Comparison of ENCODE assay signal across 8 mouse cellular contexts in the genomic region with DNA sequence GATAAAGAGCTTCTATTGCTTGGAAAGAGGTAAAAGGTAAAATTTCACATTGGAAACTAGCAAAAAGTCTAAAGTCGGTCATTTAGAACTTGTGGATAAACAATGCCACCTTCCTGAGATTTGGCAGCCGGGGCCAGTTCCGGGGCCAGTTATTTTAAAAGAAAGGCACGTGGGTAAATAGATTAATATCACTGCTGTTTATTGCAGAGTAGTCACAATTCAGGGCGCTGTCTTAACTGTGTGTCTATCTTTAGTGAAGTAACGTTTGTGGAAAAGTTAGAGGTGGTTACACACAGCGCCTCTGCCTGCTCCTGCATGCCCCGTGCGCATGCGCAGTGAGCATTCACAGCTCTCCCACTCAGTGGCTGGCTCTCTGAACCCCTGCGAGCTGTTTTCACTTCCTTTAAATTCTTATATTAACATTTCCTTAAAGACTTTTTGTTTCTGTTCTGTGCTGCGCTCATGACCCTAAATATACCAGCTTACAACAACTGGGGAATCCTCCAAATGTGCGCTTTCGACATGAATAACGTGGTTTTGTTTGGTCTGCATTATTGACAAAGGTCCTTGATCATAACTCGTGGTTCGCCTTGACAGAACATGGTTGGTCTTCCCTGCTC. TPM values are rescaled to one million over a fixed set of nuclear protein-coding genes. Genes with fewer than 3 reads are reported as not detected.
DNase-seq lines count a peak whose midpoint lies in the region; ATAC-seq and TF ChIP-seq lines count a peak whose summit lies in the region.

No protein-coding gene starts in this region.

- peak; percentile 32; the same call in 1 of the 2 replicates for TF ChIP-seq POLR2A in CH12.LX (IDR thresholded peaks at IDR 0.05; ENCODE audit: low read depth, low read length)

- 80% methylated on average over 17 of the region's 17 CpGs for WGBS in forebrain, postnatal 0 days
- WGBS in forebrain, embryonic 10.5 days, result 89% methylated on average over 17 of the region's 17 CpGs
- 73% methylated on average over 17 of the region's 17 CpGs for WGBS in heart, embryonic 10.5 days
- 64% methylated on average over 17 of the region's 17 CpGs for WGBS in liver, embryonic 11.5 days
- WGBS in midbrain, embryonic 11.5 days, result 87% methylated on average over 17 of the region's 17 CpGs

- DNase-seq in forebrain, postnatal 0 days, result no peak
- DNase-seq in forebrain, embryonic 10.5 days (ENCODE audit: extremely low spot score, low spot score), result no peak
- peak; percentile 98 for DNase-seq in CH12.LX (ENCODE audit: extremely low read depth)
- no peak for DNase-seq in heart, embryonic 10.5 days (ENCODE audit: low spot score)
- DNase-seq in liver, embryonic 11.5 days (ENCODE audit: low spot score), result no peak
- DNase-seq in right cerebral cortex, postnatal 10 days (ENCODE audit: low spot score in 2 of 2), result peak; percentile 36 to 42
- DNase-seq in urinary bladder, adult 2 months (ENCODE audit: low spot score), result peak; percentile 40
- DNase-seq in midbrain, embryonic 11.5 days (ENCODE audit: low spot score, missing footprints), result no peak

- no peaks in the 10 kb centered on the region for H3K9me3 ChIP-seq in forebrain, postnatal 0 days (ENCODE audit: low read length)
- H3K9me3 ChIP-seq in forebrain, embryonic 10.5 days, result no peaks in the 10 kb centered on the region
- no peaks in the 10 kb centered on the region for H3K9me3 ChIP-seq in CH12.LX (replicated peaks; ENCODE audit: low read length)
- H3K9me3 ChIP-seq in heart, embryonic 10.5 days, result no peaks in the 10 kb centered on the region
- no peaks in the 10 kb centered on the region for H3K9me3 ChIP-seq in liver, embryonic 11.5 days (ENCODE audit: control insufficient read depth, low read length)
- H3K9me3 ChIP-seq in midbrain, embryonic 11.5 days (ENCODE audit: control insufficient read depth, low read length), result no peaks in the 10 kb centered on the region

- peak; percentile 7 for TF ChIP-seq RAD21 in CH12.LX (IDR thresholded peaks at IDR 0.05; ENCODE audit: low read depth, low read length)

- peak; percentile 93 for TF ChIP-seq EP300 in CH12.LX (IDR thresholded peaks at IDR 0.05; ENCODE audit: low read length)

- no peaks in the 10 kb centered on the region; the same call in 1 of the 2 replicates for H3K79me2 ChIP-seq in CH12.LX (replicated peaks; ENCODE audit: control insufficient read depth, extremely low read depth, insufficient read depth, poor library complexity, severe bottlenecking)

- peak; percentile 27; the same call in 1 of the 2 replicates for ATAC-seq in forebrain, postnatal 0 days
- ATAC-seq in liver, embryonic 11.5 days (replicated peaks; ENCODE audit: low FRiP score), result 0 out of 2 replicates have a peak, but pooled peaks have one; percentile 48
- ATAC-seq in midbrain, embryonic 11.5 days (ENCODE audit: low FRiP score), result no peak

- no peaks in the 10 kb centered on the region for H3K36me3 ChIP-seq in forebrain, postnatal 0 days (ENCODE audit: insufficient read depth)
- peaks cover 39% of the 10 kb centered on the region for H3K36me3 ChIP-seq in forebrain, embryonic 10.5 days (replicated peaks)
- peaks cover 0 to 30% of the 10 kb centered on the region in 2 experiments for H3K36me3 ChIP-seq in CH12.LX (replicated peaks in 1 of 2; ENCODE audit: control insufficient read depth in 1 of 2, insufficient read depth in 1 of 2, low read length in 1 of 2)
- peaks cover 3% of the 10 kb centered on the region; the same call in 1 of the 2 replicates for H3K36me3 ChIP-seq in heart, embryonic 10.5 days
- H3K36me3 ChIP-seq in liver, embryonic 11.5 days (ENCODE audit: control insufficient read depth, insufficient read depth, low read length), result 0 out of 2 replicates have a peak, but pooled peaks cover 2% of the 10 kb centered on the region
- H3K36me3 ChIP-seq in midbrain, embryonic 11.5 days (ENCODE audit: control insufficient read depth, insufficient read depth, low read length), result no peaks in the 10 kb centered on the region

- no peak overlapping the region for H3K4me3 ChIP-seq in forebrain, postnatal 0 days (ENCODE audit: low read depth, low read length)
- H3K4me3 ChIP-seq in forebrain, embryonic 10.5 days, result no peak overlapping the region
- H3K4me3 ChIP-seq in CH12.LX (replicated peaks in 1 of 3; ENCODE audit: low read depth in 2 of 3, low read length in 2 of 3, poor library complexity in 1 of 3), result peak overlapping the region; percentile 25 to 49 (median 35)
- no peak overlapping the region for H3K4me3 ChIP-seq in heart, embryonic 10.5 days
- H3K4me3 ChIP-seq in liver, embryonic 11.5 days (ENCODE audit: low read depth, low read length), result no peak overlapping the region
- H3K4me3 ChIP-seq in midbrain, embryonic 11.5 days (ENCODE audit: low read depth, low read length), result no peak overlapping the region

- dilution Hi-C loops in CH12.LX (cut with MboI; ENCODE audit: extremely low pct_ligation_motif_present, extremely low pct_unique_long_range_greater_than_20kb, low sequenced_read_pairs), result no loop called here

- no peak overlapping the region for H3K4me2 ChIP-seq in forebrain, postnatal 0 days (ENCODE audit: low read depth)
- H3K4me2 ChIP-seq in CH12.LX (ENCODE audit: insufficient read depth, low read depth, poor library complexity, severe bottlenecking), result peak overlapping the region; percentile 97
- H3K4me2 ChIP-seq in liver, embryonic 11.5 days, result no peak overlapping the region
- no peak overlapping the region for H3K4me2 ChIP-seq in midbrain, embryonic 11.5 days

- H3K27ac ChIP-seq in forebrain, postnatal 0 days (ENCODE audit: low read depth, low read length), result no peak overlapping the region
- H3K27ac ChIP-seq in forebrain, embryonic 10.5 days, result no peak overlapping the region
- peak overlapping the region; percentile 82 for H3K27ac ChIP-seq in CH12.LX (ENCODE audit: insufficient read depth, low read depth)
- peak overlapping the region; percentile 69; the same call in 1 of the 2 replicates for H3K27ac ChIP-seq in heart, embryonic 10.5 days
- no peak overlapping the region for H3K27ac ChIP-seq in liver, embryonic 11.5 days (ENCODE audit: low read depth, low read length)
- H3K27ac ChIP-seq in midbrain, embryonic 11.5 days (ENCODE audit: low read depth, low read length), result no peak overlapping the region

- in situ Hi-C loops in CH12.LX (cut with MboI; ENCODE audit: low pct_ligation_motif_present, low pct_unique_long_range_greater_than_20kb, low sequenced_read_pairs), result no loop called here

- H3K4me1 ChIP-seq in forebrain, postnatal 0 days (ENCODE audit: insufficient read depth), result peaks cover 19% of the 10 kb centered on the region; the same call in 1 of the 2 replicates
- peaks cover 61% of the 10 kb centered on the region for H3K4me1 ChIP-seq in forebrain, embryonic 10.5 days
- peaks cover 18 to 67% of the 10 kb centered on the region in 2 experiments for H3K4me1 ChIP-seq in CH12.LX (ENCODE audit: control insufficient read depth in 1 of 2, insufficient read depth in 2 of 2)
- peaks cover 75% of the 10 kb centered on the region for H3K4me1 ChIP-seq in heart, embryonic 10.5 days
- peaks cover 41% of the 10 kb centered on the region for H3K4me1 ChIP-seq in liver, embryonic 11.5 days (replicated peaks; ENCODE audit: control insufficient read depth, insufficient read depth, low read length)
- no peaks in the 10 kb centered on the region; the same call in 1 of the 2 replicates for H3K4me1 ChIP-seq in midbrain, embryonic 11.5 days (ENCODE audit: control insufficient read depth, insufficient read depth, low read length)

- no peak for TF ChIP-seq CTCF in forebrain, postnatal 0 days (IDR thresholded peaks at IDR 0.05; ENCODE audit: low read depth)
- TF ChIP-seq CTCF in CH12.LX (conservative IDR thresholded peaks at IDR 0.05 in 1 of 2, IDR thresholded peaks at IDR 0.05 in 1 of 2; ENCODE audit: low read depth in 2 of 2, low read length in 2 of 2), result no peak

- H3K27me3 ChIP-seq in forebrain, postnatal 0 days (ENCODE audit: insufficient read depth, low read length), result no peaks in the 10 kb centered on the region
- H3K27me3 ChIP-seq in forebrain, embryonic 10.5 days (ENCODE audit: poor library complexity, severe bottlenecking), result no peaks in the 10 kb centered on the region
- H3K27me3 ChIP-seq in CH12.LX (replicated peaks), result no peaks in the 10 kb centered on the region
- H3K27me3 ChIP-seq in heart, embryonic 10.5 days (ENCODE audit: insufficient read depth, poor library complexity, severe bottlenecking), result no peaks in the 10 kb centered on the region
- no peaks in the 10 kb centered on the region for H3K27me3 ChIP-seq in liver, embryonic 11.5 days (replicated peaks; ENCODE audit: control insufficient read depth, insufficient read depth, low read length)
- H3K27me3 ChIP-seq in midbrain, embryonic 11.5 days (ENCODE audit: control insufficient read depth, insufficient read depth, low read length), result no peaks in the 10 kb centered on the region

- no peak overlapping the region for H3K9ac ChIP-seq in forebrain, postnatal 0 days
- H3K9ac ChIP-seq in CH12.LX (ENCODE audit: insufficient read depth, low read depth), result peak overlapping the region; percentile 40; the same call in 1 of the 2 replicates
- H3K9ac ChIP-seq in liver, embryonic 11.5 days (ENCODE audit: low read depth, low read length), result no peak overlapping the region
- no peak overlapping the region for H3K9ac ChIP-seq in midbrain, embryonic 11.5 days (ENCODE audit: low read length)

TF ChIP-seq in CH12.LX, 34 proteins besides CTCF, POLR2A, EP300 and RAD21 (continues in another document):
- TF ChIP-seq SMC3 (IDR thresholded peaks at IDR 0.05; ENCODE audit: low read depth, low read length), result peak; percentile 8; the same call in 1 of the 2 replicates
- TF ChIP-seq USF1 (IDR thresholded peaks at IDR 0.05; ENCODE audit: low read depth, low read length), result no peak
- peak; percentile 70 for TF ChIP-seq TCF12 (IDR thresholded peaks at IDR 0.05; ENCODE audit: low read depth, low read length)
- peak; percentile 67; the same call in 1 of the 2 replicates for TF ChIP-seq TBP (conservative IDR thresholded peaks at IDR 0.05; ENCODE audit: low read depth, low read length)
- peak; percentile 85 for TF ChIP-seq MAX (IDR thresholded peaks at IDR 0.05; ENCODE audit: low read length)
- TF ChIP-seq PAX5 (IDR thresholded peaks at IDR 0.05; ENCODE audit: low read length), result no peak
- TF ChIP-seq NRF1 (IDR thresholded peaks at IDR 0.05; ENCODE audit: low read depth, low read length), result peak; percentile 100
- TF ChIP-seq ZMIZ1 (IDR thresholded peaks at IDR 0.05; ENCODE audit: low read depth, low read length), result no peak

RNA-seq across cellular contexts. Expression of gene Cblb, which starts 29.2 kb away (rescaled TPM):
- 12.0 and 14.5 TPM in 2 replicates for total RNA-seq in forebrain, postnatal 0 days (2014; rRNA removed)
- polyA plus RNA-seq in forebrain, postnatal 0 days (2015; fragmentation: Nextera tagmentation; extraction: Ambion mirVana), result 6.5 TPM in 2 replicates
- polyA plus RNA-seq in forebrain, embryonic 10.5 days (2016; fragmentation: Nextera tagmentation; extraction: Ambion mirVana), result 28.2 and 29.2 TPM in 2 replicates
- total RNA-seq in CH12.LX (2012; rRNA removed), result 3.5 and 3.8 TPM in 2 replicates
- total RNA-seq in CH12.LX (2014; rRNA removed), result 5.4 and 6.3 TPM in 2 replicates
- polyA plus RNA-seq in CH12.LX (2012; ENCODE audit: insufficient read length, low read depth), result 16.5 and 18.9 TPM in 2 replicates
- polyA plus RNA-seq in heart, embryonic 10.5 days (2016; fragmentation: Nextera tagmentation; extraction: Ambion mirVana), result 15.5 and 16.1 TPM in 2 replicates
- 10.6 and 11.1 TPM in 2 replicates for polyA plus RNA-seq in liver, embryonic 11.5 days (2014; fragmentation: Nextera tagmentation; extraction: Ambion mirVana)
- 9.6 and 10.8 TPM in 2 replicates for polyA plus RNA-seq in urinary bladder, adult 2 months (2012; rRNA removed)
- 38.6 and 46.5 TPM in 2 replicates for polyA plus RNA-seq in midbrain, embryonic 11.5 days (2014; fragmentation: Nextera tagmentation; extraction: Ambion mirVana)

Comparison
In these comparisons a context has a peak if more than half of its experiments do, and no peak if none do; other contexts are left out.
1. DNase-seq: peak in CH12.LX (single experiment), right cerebral cortex, postnatal 10 days (2 of 2) and urinary bladder, adult 2 months (single experiment); none in forebrain, postnatal 0 days (single experiment), forebrain, embryonic 10.5 days (single experiment), heart, embryonic 10.5 days (single experiment), liver, embryonic 11.5 days (single experiment) and midbrain, embryonic 11.5 days (single experiment).
2. H3K27ac ChIP-seq: peak in CH12.LX (single experiment) and heart, embryonic 10.5 days (single experiment); none in forebrain, postnatal 0 days (single experiment), forebrain, embryonic 10.5 days (single experiment), liver, embryonic 11.5 days (single experiment) and midbrain, embryonic 11.5 days (single experiment).
3. H3K4me3 ChIP-seq: peak in CH12.LX (3 of 3); none in forebrain, postnatal 0 days (single experiment), forebrain, embryonic 10.5 days (single experiment), heart, embryonic 10.5 days (single experiment), liver, embryonic 11.5 days (single experiment) and midbrain, embryonic 11.5 days (single experiment).